Mouse (Mus musculus) granulocyte monocyte progenitor cell, adult 5-6 weeks (primary cell): ENCODE measurements around the gene Hba-a1. TPM values are rescaled to one million over a fixed set of nuclear protein-coding genes. Genes with fewer than 3 reads are reported as not detected.
A peak's percentile ranks its signal among the peaks of the same experiment; 100 is the strongest.
"Not testable (repeated sequence)": the region's sequence is repeated elsewhere in the genome, so short reads cannot be mapped to it uniquely, and the experiment has no call there.

Experiments used
- ATAC-seq: replicated peaks from 2 replicates; pipeline ENCODE4 v1.8.0; 2016; ENCODE audit warnings: mild to moderate bottlenecking, moderate TSS enrichment, inconsistent platforms; ENCODE audit not compliant: poor library complexity, severe bottlenecking
- total RNA-seq, 2 experiments: library from RNA; stranded (forward) in 1 of 2; stranded (reverse) in 1 of 2; fragments of 200-712, 200-1000 nt in 1 of 2; fragments of >200 nt in 1 of 2; fragmentation: Nextera tagmentation in 1 of 2; gene quantifications; 2 replicates each; pipeline ENCODE4 v1.2.3; 2014 to 2017

The Hba-a1 gene
- total RNA-seq, 2 experiments from 2014 or later, result 0.46 TPM; not detected in 1

DNA sequence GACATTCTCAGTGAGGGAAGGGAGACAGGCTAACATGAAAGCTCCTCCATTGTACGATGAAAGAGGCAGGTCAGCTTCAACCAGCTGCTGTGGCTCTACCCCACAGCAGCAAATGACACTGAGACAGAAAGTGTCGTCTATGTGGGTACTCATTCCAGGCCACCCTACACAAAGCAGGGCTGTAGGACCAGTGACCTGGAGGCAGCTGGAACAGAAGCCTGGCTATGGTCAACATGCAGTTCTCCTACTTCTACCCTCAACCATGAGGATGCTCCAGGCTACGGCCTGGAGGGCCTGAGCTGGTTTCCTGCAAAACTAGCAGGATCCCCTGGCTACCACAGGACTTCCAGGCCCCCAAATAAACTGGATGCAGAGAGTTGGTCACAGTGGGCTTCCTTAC, 26.7 kb upstream of the Hba-a1 start:
- no peak for ATAC-seq

DNA sequence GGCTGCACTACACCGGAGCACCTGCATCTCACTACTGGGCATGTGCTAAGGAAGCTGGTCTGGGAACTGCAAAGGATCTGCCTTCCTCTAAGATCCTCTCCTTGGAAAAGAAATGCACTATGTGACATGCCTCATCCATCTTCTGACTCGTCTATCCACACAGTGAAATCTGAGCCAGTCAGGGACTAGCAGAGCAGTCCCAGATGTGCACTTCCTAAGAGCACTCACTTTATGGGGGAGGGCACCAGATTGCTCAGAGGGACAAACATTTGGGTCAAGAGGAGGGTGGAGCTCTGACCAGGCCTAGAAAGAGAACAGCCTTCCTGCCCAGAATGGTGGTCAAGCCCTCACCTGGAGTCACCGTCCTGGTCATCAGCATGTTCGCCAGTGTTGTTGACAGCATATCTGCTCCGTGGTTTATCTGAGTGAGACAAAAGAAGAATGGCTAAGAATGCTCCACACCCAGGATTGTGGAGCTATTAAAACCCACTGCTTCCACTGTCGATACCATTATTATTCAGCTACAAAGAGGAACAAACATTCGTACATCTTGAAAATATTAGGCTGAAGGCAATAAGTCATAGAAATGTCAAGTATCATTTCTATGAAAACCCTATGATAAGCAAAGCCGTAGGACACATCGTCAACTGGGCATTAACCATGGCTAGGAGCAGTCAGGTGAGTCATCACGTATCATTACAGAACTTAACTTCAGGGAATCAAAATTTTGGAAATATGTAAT, 20.5 kb upstream of the Hba-a1 start:
- ATAC-seq, result no peak

DNA sequence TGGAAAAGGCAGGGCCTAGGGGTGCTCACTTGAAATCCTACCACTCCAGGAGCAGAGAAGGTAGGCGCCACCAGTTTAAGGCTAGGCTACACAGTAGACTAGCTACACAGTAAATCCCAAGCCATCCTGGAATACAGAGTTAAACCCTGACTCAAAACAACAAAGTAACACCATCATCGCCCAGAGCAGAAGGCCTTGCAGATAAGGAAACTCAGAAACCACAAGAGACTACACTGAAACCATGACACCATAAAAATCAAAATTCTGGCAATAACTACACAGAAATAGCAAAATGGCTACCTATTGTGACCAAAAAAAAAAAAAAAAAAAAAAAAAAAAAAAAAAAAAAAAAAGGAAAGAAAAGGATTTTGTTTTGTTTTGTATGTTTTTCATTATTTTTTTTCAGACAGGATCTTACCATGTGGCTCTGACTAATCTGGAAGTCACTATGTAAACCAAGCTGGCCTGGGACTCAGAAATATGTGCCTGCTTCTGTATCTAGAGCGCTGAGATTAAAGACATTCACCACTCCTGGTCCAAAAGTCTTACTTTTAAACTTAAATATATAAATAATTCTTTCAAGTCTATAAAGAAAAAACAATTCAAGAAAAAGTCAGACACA, 18.1 kb upstream of the Hba-a1 start:
- peak; percentile 38 for ATAC-seq

DNA sequence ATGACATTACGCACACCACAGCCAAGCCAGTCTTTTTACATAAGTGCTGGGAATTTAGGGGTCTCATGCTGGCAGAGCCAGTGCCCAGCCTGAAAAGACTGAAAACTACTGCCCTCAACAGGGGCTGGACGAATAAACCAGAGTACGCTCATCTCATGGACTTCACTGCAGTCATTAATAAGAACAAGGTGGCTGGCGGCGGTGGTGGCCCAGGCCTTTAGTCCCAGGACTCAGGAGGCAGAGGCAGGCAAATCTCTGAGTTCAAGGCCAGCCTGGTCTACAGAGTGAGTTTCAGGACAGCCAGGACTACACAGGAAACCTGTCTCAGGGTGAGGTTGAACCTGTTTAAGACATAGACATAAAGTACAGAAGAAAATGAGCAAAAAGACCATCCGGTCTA, 17.1 kb upstream of the Hba-a1 start:
- no peak for ATAC-seq

DNA sequence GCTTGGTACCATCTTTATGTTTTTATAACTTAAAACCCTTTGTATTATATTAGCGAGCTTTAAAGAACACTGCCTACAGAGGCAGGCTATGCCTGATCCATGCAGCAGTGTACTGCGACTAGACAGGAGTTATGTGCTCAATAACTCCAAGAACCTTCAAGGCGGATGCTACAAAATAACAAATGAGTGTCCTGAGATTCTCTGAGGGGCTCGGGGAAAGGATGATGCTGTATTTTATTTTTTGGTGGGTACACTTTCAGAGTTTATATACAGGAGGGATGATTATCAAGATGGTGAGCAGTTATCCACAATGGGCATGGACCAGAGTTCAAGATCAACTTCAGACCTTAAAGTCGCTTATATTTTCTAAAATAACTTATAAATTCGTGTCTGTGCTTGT, 16.5 kb upstream of the Hba-a1 start:
- no peak for ATAC-seq

DNA sequence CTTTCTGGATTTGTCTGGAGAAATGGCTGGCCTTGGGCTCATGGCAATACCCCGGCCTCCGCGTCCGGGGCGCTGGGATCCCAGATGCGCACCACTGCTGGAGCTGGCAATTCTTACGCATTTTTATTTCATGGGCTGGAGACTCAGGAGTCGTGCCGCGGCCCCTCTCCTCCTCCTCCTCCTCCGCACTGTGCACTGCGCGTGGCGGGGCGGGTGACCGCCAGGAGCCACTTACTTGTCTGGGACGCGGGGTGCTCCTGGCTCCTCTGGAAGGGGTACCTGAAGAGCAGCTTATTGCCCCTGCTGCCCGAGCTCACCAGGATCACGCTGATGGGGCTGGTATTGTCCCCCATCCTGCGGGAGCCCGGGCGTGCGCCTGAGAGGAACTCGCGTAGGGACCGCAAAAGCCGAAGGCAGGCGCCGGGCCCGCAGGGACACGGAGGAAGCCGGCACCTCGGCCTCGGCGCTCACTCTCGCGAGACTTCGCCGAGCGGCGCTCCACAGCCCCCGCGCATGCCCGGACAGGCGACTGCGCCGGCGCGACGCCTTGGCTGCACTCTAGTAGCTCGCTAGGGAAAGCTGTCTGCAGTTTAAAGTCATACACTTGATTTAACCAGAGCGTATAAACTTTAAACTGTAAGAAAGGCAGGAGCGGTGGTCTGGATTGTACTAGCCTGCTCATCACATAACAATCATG, 16.0 kb upstream of the Hba-a1 start, which contains the start of gene Nprl3:
TSS of gene Nprl3 (minus strand) at position 520 of the 697 bp plus-strand sequence.
- peak; percentile 93 for ATAC-seq

DNA sequence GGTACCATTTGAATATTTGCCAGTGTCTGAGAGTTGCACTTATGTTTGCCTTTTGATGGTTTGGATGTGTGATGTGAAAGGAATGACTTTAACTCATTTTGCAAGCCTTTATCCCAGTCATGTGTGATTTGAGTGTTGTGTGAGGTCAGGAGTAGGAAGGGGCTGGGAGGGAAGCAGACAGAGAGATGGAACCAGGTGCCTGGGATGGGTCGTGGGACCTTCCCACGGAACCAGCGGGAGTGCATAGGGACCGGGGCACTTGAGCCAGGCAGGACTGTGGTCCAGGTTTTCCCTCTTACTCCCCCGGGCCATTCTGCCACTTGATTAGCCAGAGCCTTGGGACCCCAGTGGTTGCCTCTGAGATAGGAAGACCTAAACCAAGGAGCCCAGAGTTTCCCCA, 15.3 kb upstream of the Hba-a1 start:
- no peak for ATAC-seq

DNA sequence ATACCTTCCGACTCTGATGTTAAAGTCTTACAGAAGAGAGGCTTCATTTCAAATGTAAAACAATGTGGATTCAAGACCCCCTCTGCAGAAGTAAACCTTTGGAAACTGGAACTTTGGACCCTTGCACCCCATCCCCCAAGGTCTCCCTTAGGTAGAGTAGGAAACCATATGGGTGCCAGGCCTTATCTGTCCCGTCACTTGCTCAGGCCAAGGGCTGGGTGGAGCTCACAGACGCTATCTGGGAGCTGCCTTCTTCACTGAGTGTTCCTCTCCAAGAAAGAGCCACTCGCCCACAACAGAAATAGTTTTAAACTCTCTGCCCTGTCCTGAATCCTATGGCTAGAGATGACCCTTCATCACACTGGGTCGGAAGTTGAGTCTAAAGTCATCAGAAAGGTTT, 14.4 kb upstream of the Hba-a1 start:
- ATAC-seq, result no peak

DNA sequence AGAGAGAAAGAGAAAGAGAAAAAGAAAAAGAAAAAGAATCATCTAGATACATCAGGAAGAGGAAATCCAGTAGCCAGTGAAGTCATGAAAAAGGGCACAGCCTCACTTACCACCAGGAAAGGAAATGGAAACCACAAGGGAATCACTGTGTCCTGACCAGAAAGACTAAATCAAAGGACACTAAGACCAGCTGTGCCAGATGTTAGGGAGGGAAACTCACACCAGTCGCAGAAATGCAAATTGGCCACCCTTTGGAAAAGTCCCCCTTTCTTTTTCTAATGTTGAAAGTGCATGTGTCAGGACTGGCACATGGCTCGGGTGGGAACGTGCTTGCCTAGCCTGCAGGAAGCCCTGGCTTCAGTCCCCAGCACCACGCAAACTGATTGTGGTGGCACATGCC, 12.1 kb upstream of the Hba-a1 start:
- no peak for ATAC-seq

DNA sequence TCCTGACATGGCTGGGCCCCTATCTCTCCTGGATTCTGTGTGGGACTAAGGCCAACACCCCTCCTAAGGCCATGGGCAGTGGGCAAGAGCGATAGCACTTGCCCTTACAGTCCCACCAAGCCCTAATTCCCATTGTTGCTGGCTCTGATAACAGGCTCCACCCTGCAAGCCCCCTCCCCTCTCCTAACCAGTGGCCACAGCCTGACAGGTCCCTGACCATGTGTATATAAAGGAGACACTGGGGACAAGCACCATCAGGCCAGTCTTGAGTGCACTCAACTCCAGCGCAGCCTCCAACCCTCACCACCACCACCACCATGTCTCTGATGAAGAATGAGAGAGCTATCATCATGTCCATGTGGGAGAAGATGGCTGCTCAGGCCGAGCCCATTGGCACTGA, 7.0 kb upstream of the Hba-a1 start, which contains the start of gene Hba-x:
TSS of gene Hba-x (plus strand) at position 54 of the 400 bp plus-strand sequence.
- ATAC-seq, result no peak

DNA sequence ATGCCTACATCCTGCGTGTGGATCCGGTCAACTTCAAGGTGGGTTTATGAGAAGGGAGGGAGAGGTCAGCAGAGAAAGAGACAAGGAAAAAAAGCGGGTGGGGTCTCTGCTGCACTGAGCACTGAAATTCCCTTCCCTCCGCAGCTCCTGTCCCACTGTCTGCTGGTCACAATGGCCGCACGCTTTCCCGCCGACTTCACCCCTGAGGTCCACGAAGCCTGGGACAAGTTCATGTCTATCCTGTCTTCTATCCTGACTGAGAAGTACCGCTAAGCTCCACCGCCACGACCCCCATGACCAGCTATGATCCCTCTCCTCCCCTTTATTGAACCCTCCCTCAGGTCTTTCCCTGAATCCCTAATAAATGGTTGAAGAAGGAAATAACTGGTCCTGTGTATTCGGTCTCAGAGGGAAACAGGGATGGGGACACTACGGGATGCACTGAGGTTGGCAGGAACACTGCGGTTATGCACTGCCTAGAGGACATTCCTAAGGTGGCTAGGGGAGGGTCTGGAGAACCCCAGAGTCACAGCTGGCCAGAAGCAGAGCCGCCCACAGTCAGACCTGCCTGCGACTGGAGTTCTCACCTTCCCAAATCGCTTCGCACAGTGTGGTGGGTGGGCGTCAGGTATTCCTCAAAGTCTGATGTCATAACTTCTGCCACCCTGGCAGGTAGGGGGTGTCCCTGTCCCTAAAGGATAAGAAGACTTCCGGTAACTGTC, 5.4 kb upstream of the Hba-a1 start:
- no peak for ATAC-seq

DNA sequence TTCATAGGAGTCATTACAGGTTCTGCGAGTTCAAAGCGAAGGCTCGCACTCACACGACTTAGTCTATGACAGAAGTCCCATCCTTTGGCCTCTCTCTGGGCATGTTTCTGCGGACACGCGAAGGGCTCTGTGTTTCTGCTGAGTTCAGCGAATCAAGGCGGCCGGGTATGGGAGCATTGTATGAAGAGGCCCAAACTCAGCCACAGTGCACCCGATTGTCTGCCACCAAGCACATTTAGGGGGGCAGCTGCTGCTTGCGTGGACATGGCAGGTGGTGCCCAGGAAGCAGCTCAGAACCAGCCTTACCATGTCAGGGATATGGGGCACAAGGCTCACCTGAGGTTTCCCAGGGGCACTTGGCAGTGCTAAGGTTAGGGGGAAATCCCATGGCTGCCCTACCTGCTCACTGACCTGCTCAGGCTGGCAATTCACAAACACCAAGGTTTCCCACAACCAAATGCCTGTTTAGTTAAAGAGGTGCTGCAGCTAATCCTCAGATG, 4.8 kb upstream of the Hba-a1 start:
- no peak for ATAC-seq

DNA sequence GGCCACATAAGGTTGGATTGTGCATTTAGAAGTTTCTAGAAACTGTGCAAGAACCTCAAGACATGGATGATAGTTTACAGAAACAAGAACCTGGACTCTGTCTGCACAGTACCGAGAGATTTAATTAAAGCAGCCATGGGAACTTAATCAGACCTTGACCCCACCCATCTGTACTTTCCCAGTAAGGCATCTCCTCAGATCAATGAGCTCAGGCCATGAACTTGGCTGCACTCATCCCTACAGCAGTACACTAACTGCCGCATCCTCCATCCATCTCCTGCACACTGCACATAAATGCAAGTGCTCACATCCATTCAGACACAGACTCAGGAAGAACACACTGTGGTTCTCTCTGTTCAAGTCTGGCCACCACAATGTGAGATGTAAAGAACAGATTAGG, 2.7 kb upstream of the Hba-a1 start:
- no peak for ATAC-seq

DNA sequence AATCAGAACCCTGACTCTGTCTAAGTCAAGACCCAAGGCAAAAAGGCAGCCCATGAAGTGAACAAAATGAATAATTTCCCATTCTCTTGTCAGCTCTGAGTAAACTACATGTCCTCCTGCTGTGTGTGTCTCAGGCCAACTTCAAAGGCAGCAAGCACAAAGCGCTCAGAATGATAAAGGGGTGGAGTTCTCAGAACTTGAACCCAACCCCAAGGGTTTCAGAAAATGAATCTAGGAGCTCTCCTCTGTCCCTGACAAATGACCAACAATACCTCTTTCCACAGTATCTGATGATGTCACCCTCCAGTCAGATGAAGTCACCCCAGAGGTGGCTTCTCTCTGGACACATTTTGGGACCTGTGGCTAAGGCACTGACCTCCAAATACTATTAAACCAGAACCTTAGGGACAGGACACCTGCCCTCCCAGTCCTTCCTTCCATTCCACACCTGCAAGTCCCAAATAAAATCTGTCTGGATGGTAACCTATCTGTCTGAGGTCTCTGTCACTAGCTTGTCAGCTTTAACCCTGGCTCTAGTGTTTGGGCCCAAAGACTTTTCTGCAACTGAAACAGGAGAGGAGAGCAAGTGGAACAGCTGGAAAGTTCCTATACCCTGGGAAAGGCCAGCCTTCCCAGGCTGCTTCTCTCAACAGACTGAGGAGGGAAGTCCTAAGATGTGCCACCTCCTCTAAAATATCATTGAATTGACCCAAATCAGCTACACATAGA, 1.7 kb upstream of the Hba-a1 start:
- ATAC-seq, result no peak

DNA sequence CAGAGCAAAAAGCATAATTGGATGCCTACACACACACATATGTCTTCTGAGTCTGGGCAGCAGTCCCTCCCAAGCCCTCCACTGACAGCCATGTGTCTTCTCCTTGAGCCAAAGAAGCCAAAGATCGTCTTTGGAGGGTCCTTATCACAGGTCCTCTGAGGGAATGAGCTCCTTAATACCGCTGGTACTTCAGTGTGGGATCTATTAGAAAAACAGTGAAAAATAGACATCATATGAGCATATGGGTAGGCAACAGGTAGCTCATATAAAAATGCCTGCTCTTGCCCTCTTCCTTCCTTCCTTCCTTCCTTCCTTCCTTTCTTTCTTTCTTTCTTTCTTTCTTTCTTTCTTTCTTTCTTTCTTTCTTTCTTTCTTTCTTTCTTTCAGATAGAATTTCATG, 1.3 kb downstream of the Hba-a1 start:
- not testable (repeated sequence) for ATAC-seq

DNA sequence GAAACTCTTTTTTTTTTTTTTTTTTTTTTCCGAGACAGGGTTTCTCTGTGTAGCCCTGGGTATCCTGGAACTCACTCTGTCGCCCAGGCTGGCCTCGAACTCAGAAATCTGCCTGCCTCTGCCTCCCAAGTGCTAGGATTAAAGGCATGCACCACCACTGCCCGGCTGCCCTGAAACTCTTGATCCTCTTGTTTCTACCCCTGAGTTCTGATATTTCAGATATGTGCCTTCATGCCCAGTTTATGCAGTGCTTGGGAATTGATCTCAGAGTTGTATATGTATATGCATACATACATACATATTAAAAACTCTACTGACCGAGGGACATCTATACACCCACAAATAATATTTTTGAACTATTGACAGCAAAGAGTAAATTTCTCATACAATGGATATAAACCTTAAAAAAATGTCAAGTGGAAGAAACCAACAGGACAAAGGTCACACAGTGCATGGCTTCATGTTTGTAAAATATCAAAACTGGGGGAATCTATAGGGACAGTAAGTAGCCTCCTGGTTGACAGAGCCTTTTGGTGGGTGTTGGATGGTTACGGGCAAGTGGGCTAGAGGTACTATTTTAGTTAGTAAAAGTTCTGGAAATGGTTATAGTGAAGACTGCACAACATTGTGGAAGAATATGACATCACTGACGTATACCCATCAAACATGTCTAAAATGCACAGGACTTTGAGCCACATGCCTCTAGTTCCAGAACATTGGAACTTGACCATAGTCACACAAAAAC, 1.9 kb downstream of the Hba-a1 start:
- no peak for ATAC-seq

DNA sequence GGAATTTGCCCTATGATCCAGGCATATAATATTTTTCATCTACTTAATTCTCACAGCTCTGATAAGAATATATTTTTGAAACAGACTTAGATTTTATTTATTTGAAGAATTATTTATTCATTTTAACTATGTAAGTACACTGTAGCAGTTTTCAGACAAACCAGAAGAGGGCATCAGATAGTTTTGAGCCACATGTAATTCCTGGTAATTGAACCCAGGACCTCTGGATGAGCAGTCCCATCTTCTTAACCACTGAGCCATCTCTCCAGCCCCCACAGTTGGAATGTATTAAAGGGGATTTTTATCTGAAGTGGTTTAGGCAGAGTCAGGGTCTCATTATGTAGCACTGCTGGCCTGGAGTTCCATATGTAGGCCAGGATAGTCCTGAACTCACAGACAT, 2.6 kb downstream of the Hba-a1 start:
- not testable (repeated sequence) for ATAC-seq

DNA sequence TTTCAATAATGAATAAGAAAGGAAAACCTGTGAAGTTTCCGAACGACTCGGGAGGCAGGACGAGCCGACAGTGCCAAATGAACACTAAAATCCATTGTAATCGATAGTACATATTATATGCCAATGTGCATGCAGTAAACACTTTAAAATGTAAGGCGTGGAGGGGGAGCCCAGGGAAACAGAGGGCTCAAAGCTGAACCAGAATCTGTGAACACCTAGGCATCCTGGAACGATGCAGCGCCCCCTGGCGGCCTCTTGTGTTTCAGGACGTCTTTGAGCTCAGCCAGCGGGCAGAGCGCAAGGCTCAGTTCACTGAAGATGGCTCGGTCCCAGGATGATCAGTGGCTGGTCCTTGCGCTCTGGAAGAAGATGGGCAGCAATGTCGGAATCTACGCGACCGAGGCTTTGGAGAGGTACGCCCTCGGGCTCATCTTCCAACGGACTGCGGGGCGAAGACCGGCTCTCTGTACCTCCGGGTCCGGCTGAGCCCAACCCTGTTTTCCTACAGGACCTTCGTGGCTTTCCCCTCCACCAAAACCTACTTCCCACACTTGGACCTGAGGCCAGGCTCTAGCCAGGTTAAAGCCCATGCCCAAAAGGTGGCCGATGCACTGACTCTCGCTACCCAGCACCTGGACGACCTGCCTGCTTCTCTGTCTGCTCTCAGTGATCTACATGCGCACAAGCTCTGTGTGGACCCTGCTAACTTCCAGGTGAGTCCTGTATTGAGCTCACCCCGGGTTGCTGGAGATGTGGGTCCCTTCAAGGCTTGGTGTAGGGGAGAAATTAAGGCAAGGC, 3.6 kb downstream of the Hba-a1 start, which contains the start of gene Hbq1b:
TSS of gene Hbq1b (plus strand) at position 271 of the 798 bp plus-strand sequence.
- ATAC-seq, result peak; percentile 77
